Mouse (Mus musculus) A20 (cell line): ENCODE data around the gene Cdkal1.

ENCODE experiments used
- DNase-seq: peaks from one replicate; pipeline ENCODE4 v3.0.0-alpha.2; 2011; ENCODE audit warnings: low read depth, low spot score

The Cdkal1 gene

GRCm38 (mm10) chr13:29581762-29582700 is 273.4 kb downstream of the Cdkal1 start:
- DNase-seq: no peak

- DNase-seq: no peak
These were observed 274.7 kb downstream of the Cdkal1 start for GRCm38 (mm10) chr13:29580780-29581179.

GRCm38 (mm10) chr13:29580009-29580408 is 275.5 kb downstream of the Cdkal1 start:
- no peak for DNase-seq

- DNase-seq: no peak
These were observed 276.9 kb downstream of the Cdkal1 start for GRCm38 (mm10) chr13:29578621-29579020.

GRCm38 (mm10) chr13:29574784-29575183 is 280.7 kb downstream of the Cdkal1 start:
- DNase-seq: no peak

- no peak for DNase-seq
These were observed 283.0 kb downstream of the Cdkal1 start for GRCm38 (mm10) chr13:29572477-29572876.

- DNase-seq: no peak
These were observed 289.8 kb downstream of the Cdkal1 start for GRCm38 (mm10) chr13:29565710-29566109.

- DNase-seq: no peak
These were observed 296.3 kb downstream of the Cdkal1 start for GRCm38 (mm10) chr13:29559188-29559587.

- DNase-seq: no peak
These were observed 300.2 kb downstream of the Cdkal1 start for GRCm38 (mm10) chr13:29555160-29555785.

GRCm38 (mm10) chr13:29553792-29554191 is 301.7 kb downstream of the Cdkal1 start:
- no peak for DNase-seq

- DNase-seq: no peak
These were observed 303.1 kb downstream of the Cdkal1 start for GRCm38 (mm10) chr13:29552322-29552870.

GRCm38 (mm10) chr13:29550886-29551285 is 304.6 kb downstream of the Cdkal1 start:
- no peak for DNase-seq

GRCm38 (mm10) chr13:29550203-29550602 is 305.3 kb downstream of the Cdkal1 start:
- no peak for DNase-seq

GRCm38 (mm10) chr13:29549761-29550160 is 305.7 kb downstream of the Cdkal1 start:
- no peak for DNase-seq

GRCm38 (mm10) chr13:29537906-29538305 is 317.6 kb downstream of the Cdkal1 start:
- no peak for DNase-seq

- no peak for DNase-seq
These were observed 321.9 kb downstream of the Cdkal1 start for GRCm38 (mm10) chr13:29533586-29533985.

- DNase-seq: no peak
These were observed 327.1 kb downstream of the Cdkal1 start for GRCm38 (mm10) chr13:29528344-29528743.

GRCm38 (mm10) chr13:29521321-29521720 is 334.2 kb downstream of the Cdkal1 start:
- DNase-seq: no peak

- no peak for DNase-seq
These were observed 341.4 kb downstream of the Cdkal1 start for GRCm38 (mm10) chr13:29514071-29514470.

- DNase-seq: no peak
These were observed 350.5 kb downstream of the Cdkal1 start for GRCm38 (mm10) chr13:29504861-29505568.

GRCm38 (mm10) chr13:29503147-29504044 is 352.1 kb downstream of the Cdkal1 start:
- no peak for DNase-seq
